Mouse (Mus musculus): ENCODE data around the gene Cd300ld5. TPM values are rescaled to one million over a fixed set of nuclear protein-coding genes. Genes with fewer than 3 reads are reported as not detected.
"Not testable (repeated sequence)": the region's sequence is repeated elsewhere in the genome, so short reads cannot be mapped to it uniquely, and the experiment has no call there.

Cd300ld5 gene
- polyA plus RNA-seq, 1 experiment from 2014 or later, result not detected

DNA sequence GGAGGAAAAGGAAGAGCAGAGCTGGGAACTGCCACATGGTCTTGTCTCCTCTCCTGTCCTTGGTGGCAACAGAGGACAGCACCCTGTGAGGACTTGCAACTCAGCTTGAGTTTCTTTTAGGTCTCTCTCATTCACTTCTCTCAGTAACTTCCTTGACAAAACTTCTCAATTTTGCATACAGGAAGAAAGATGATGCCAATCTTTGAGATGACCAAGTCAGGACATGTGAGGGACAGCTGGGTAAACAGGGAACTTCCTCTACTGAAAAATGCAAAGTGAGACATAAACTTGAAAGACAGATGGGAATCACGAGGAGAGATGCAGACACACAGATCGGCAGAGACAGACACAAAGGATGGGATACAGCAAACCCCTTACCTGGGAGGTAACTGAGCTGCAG, 10.7 kb upstream of the Cd300ld5 start, which contains the start of gene Cd300ld3:
Gene Cd300ld3, minus strand, starts transcription at position 151 of the 400 bp plus-strand sequence.
- no peak within 1 kb of the TSS for H3K4me2 ChIP-seq
- no peak within 1 kb of the TSS for H3K27ac ChIP-seq (ENCODE audit: poor library complexity, severe bottlenecking)
- no peak within 1 kb of the TSS for H3K9ac ChIP-seq
- H3K4me3 ChIP-seq, result no peak within 1 kb of the TSS
- 0 out of 2 replicates have a peak, but pooled peaks cover 3% of the 10 kb centered on the region for H3K27me3 ChIP-seq (replicated peaks)
- ATAC-seq (ENCODE audit: insufficient number of reproducible peaks, low FRiP score), result no peak
- WGBS, result 51% methylated on average over 2 of the region's 2 CpGs
- H3K9me3 ChIP-seq (replicated peaks), result no peaks in the 10 kb centered on the region
- no peaks in the 10 kb centered on the region for H3K4me1 ChIP-seq (replicated peaks)
- no peaks in the 10 kb centered on the region for H3K36me3 ChIP-seq

DNA sequence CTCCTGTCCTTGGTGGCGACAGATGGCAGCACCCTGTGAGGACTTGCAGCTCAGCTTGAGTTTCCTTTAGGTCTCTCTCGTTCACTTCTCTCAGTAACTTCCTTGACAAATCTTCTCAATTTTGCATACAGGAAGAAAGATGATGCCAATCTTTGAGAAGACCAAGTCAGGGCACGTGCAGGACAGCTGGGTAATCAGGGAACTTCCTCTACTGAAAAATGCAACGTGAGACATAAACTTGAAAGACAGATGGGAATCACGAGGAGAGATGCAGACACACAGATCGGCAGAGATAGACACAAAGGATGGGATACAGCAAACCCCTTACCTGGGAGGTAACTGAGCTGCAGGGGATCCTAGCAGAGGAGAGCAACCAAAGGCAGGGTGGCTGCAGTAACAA, 10.7 kb downstream of the Cd300ld5 start, which contains the start of gene Cd300ld4:
Gene Cd300ld4, minus strand, starts transcription at position 101 of the 400 bp plus-strand sequence.
- H3K27me3 ChIP-seq (replicated peaks); H3K9ac ChIP-seq; H3K4me3 ChIP-seq; H3K4me1 ChIP-seq (replicated peaks); H3K4me2 ChIP-seq; H3K36me3 ChIP-seq; ATAC-seq (ENCODE audit: insufficient number of reproducible peaks, low FRiP score); H3K9me3 ChIP-seq (replicated peaks); H3K27ac ChIP-seq (ENCODE audit: poor library complexity, severe bottlenecking): not testable (repeated sequence)
- no CpG with 5 or more reads among the region's 6 CpGs for WGBS

- not testable (repeated sequence) for H3K4me1 ChIP-seq (replicated peaks); H3K36me3 ChIP-seq; H3K27ac ChIP-seq (ENCODE audit: poor library complexity, severe bottlenecking); H3K4me3 ChIP-seq; H3K4me2 ChIP-seq; H3K27me3 ChIP-seq (replicated peaks); H3K9me3 ChIP-seq (replicated peaks); H3K9ac ChIP-seq; ATAC-seq (ENCODE audit: insufficient number of reproducible peaks, low FRiP score)
- no CpG with 5 or more reads among the region's 7 CpGs for WGBS
Measured at GRCm38 (mm10) chr11:115016093-115016492, 21.5 kb downstream of the Cd300ld5 start, which contains the start of gene Cd300ld2. Gene Cd300ld2, minus strand, starts transcription at chr11:115016193.

DNA sequence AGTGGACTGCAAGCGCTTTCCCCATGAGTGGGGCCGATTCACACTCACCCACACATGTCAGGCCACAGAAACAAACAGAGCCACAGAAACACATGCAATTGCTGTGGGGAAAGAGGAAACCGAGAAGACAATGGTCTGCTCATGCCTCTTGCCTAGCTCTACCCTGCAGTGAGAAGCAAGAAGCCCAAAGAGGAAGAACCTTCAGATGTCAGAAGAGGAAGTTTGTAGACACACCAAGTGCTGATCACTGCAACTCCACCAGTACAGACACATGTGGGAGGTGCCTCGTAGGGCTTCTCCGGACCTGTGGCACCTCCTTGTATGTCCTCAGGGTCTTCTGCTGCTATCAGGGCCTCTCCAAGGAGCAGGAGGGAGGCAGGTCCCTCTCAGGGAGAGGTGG, 33.5 kb downstream of the Cd300ld5 start:
- 75% methylated on average over 5 of the region's 5 CpGs for WGBS
- Histone ChIP-seq H3K4me2 (no peak overlapping the region), H3K27me3 (replicated peaks) (peaks cover 4% of the 10 kb centered on the region; the same call in 1 of the 2 replicates), H3K4me3 (no peak overlapping the region), H3K4me1 (replicated peaks) (no peaks in the 10 kb centered on the region), H3K9me3 (replicated peaks) (no peaks in the 10 kb centered on the region), H3K36me3 (no peaks in the 10 kb centered on the region), H3K9ac (no peak overlapping the region), H3K27ac (ENCODE audit: poor library complexity, severe bottlenecking) (no peak overlapping the region)
- ATAC-seq (ENCODE audit: insufficient number of reproducible peaks, low FRiP score), result no peak

GRCm38 (mm10) chr11:115001474-115002040, 36.0 kb downstream of the Cd300ld5 start, which contains the start of gene Cd300c2:
Gene Cd300c2, minus strand, starts transcription at chr11:115001880.
- no peak within 1 kb of the TSS for H3K9ac ChIP-seq
- H3K36me3 ChIP-seq, result no peaks in the 10 kb centered on the region
- H3K9me3 ChIP-seq (replicated peaks), result no peaks in the 10 kb centered on the region
- H3K27me3 ChIP-seq (replicated peaks), result peaks cover 13% of the 10 kb centered on the region; the same call in 1 of the 2 replicates
- no peak within 1 kb of the TSS for H3K4me2 ChIP-seq
- H3K4me1 ChIP-seq (replicated peaks), result no peaks in the 10 kb centered on the region
- ATAC-seq (ENCODE audit: insufficient number of reproducible peaks, low FRiP score), result no peak
- WGBS, result 67% methylated on average over 7 of the region's 7 CpGs
- H3K4me3 ChIP-seq, result no peak within 1 kb of the TSS
- H3K27ac ChIP-seq (ENCODE audit: poor library complexity, severe bottlenecking), result no peak within 1 kb of the TSS

- no peak for ATAC-seq (ENCODE audit: insufficient number of reproducible peaks, low FRiP score)
- Histone ChIP-seq H3K27me3 (replicated peaks) (no peaks in the 10 kb centered on the region), H3K9me3 (replicated peaks) (no peaks in the 10 kb centered on the region), H3K4me3 (no peak within 1 kb of the TSS), H3K4me2 (no peak within 1 kb of the TSS), H3K9ac (no peak within 1 kb of the TSS), H3K4me1 (replicated peaks) (no peaks in the 10 kb centered on the region), H3K27ac (ENCODE audit: poor library complexity, severe bottlenecking) (no peak within 1 kb of the TSS), H3K36me3 (no peaks in the 10 kb centered on the region)
- WGBS, result 67% methylated on average over 4 of the region's 4 CpGs
Measured at GRCm38 (mm10) chr11:114989793-114990192, 47.8 kb downstream of the Cd300ld5 start, which contains the start of gene Cd300ld. Gene Cd300ld, minus strand, starts transcription at chr11:114989922.

GRCm38 (mm10) chr11:114981866-114982265, 55.7 kb downstream of the Cd300ld5 start:
- 62% methylated on average over 4 of the region's 4 CpGs for WGBS
- H3K4me3 ChIP-seq, result no peak overlapping the region
- no peak overlapping the region for H3K4me2 ChIP-seq
- no peaks in the 10 kb centered on the region for H3K4me1 ChIP-seq (replicated peaks)
- no peak overlapping the region for H3K27ac ChIP-seq (ENCODE audit: poor library complexity, severe bottlenecking)
- H3K9ac ChIP-seq, result no peak overlapping the region
- no peak for ATAC-seq (ENCODE audit: insufficient number of reproducible peaks, low FRiP score)
- no peaks in the 10 kb centered on the region for H3K27me3 ChIP-seq (replicated peaks)
- H3K36me3 ChIP-seq, result no peaks in the 10 kb centered on the region
- peaks cover 25% of the 10 kb centered on the region for H3K9me3 ChIP-seq (replicated peaks)

Other genes starting within 250 kb of the Cd300ld5 start
- 0.18 TPM in 1 of 2 replicates, not detected in the other for gene Btbd17, start 241.8 kb downstream of the Cd300ld5 start, polyA plus RNA-seq (2016; fragmentation: Nextera tagmentation; extraction: Ambion mirVana)
- not detected in 2 replicates for gene Gpr142, start 238.8 kb downstream of the Cd300ld5 start, polyA plus RNA-seq (2016; fragmentation: Nextera tagmentation; extraction: Ambion mirVana)
- gene Gprc5c, start 186.6 kb downstream of the Cd300ld5 start, polyA plus RNA-seq (2016; fragmentation: Nextera tagmentation; extraction: Ambion mirVana), result 26.6 and 26.7 TPM in 2 replicates
- gene Cd300a, start 147.7 kb downstream of the Cd300ld5 start, polyA plus RNA-seq (2016; fragmentation: Nextera tagmentation; extraction: Ambion mirVana), result 0.40 and 0.41 TPM in 2 replicates
- gene Cd300lb, start 103.4 kb downstream of the Cd300ld5 start, polyA plus RNA-seq (2016; fragmentation: Nextera tagmentation; extraction: Ambion mirVana), result 0.89 and 0.98 TPM in 2 replicates
- gene Cd300c, start 68.6 kb downstream of the Cd300ld5 start, polyA plus RNA-seq (2016; fragmentation: Nextera tagmentation; extraction: Ambion mirVana), result not detected in 2 replicates
- gene Cd300ld, start 47.8 kb downstream of the Cd300ld5 start, polyA plus RNA-seq (2016; fragmentation: Nextera tagmentation; extraction: Ambion mirVana), result not detected in 2 replicates
- gene Cd300c2, start 35.9 kb downstream of the Cd300ld5 start, polyA plus RNA-seq (2016; fragmentation: Nextera tagmentation; extraction: Ambion mirVana), result 0.42 and 0.87 TPM in 2 replicates
- not detected in 2 replicates for gene Cd300ld2, start 21.6 kb downstream of the Cd300ld5 start, polyA plus RNA-seq (2016; fragmentation: Nextera tagmentation; extraction: Ambion mirVana)
- gene Cd300ld4, start 10.8 kb downstream of the Cd300ld5 start, polyA plus RNA-seq (2016; fragmentation: Nextera tagmentation; extraction: Ambion mirVana), result not detected in 2 replicates
- gene Cd300ld3, start 10.6 kb upstream of the Cd300ld5 start, polyA plus RNA-seq (2016; fragmentation: Nextera tagmentation; extraction: Ambion mirVana), result not detected in 2 replicates
- not detected in 2 replicates for gene Cd300e, start 24.4 kb upstream of the Cd300ld5 start, polyA plus RNA-seq (2016; fragmentation: Nextera tagmentation; extraction: Ambion mirVana)
- 1.8 TPM in 2 replicates for gene Rab37, start 53.7 kb upstream of the Cd300ld5 start, polyA plus RNA-seq (2016; fragmentation: Nextera tagmentation; extraction: Ambion mirVana)
- 0.09 and 0.10 TPM in 2 replicates for gene Cd300lf, start 96.2 kb upstream of the Cd300ld5 start, polyA plus RNA-seq (2016; fragmentation: Nextera tagmentation; extraction: Ambion mirVana)
- gene Slc9a3r1, start 125.6 kb upstream of the Cd300ld5 start, polyA plus RNA-seq (2016; fragmentation: Nextera tagmentation; extraction: Ambion mirVana), result 21.0 and 22.2 TPM in 2 replicates
- gene Tmem104, start 149.7 kb upstream of the Cd300ld5 start, polyA plus RNA-seq (2016; fragmentation: Nextera tagmentation; extraction: Ambion mirVana), result 8.4 TPM in 2 replicates
- 13.1 and 13.3 TPM in 2 replicates for gene Nat9, start 150.1 kb upstream of the Cd300ld5 start, polyA plus RNA-seq (2016; fragmentation: Nextera tagmentation; extraction: Ambion mirVana)
- gene Grin2c, start 229.5 kb upstream of the Cd300ld5 start, polyA plus RNA-seq (2016; fragmentation: Nextera tagmentation; extraction: Ambion mirVana), result 0.15 and 0.21 TPM in 2 replicates
- 11.3 and 12.3 TPM in 2 replicates for gene Fdxr, start 239.3 kb upstream of the Cd300ld5 start, polyA plus RNA-seq (2016; fragmentation: Nextera tagmentation; extraction: Ambion mirVana)

All from heart, embryonic 12.5 days (tissue).